In genomic region chr15:80316966-80317634, GRCm38 (mm10) we compare ENCODE assay signal across 17 mouse cellular contexts. TPM values are rescaled to one million over a fixed set of nuclear protein-coding genes. Genes with fewer than 3 reads are reported as not detected.
DNase-seq lines count a peak whose midpoint lies in the region; ATAC-seq lines count a peak whose summit lies in the region.
"Had no signal": no experiment of that assay in that cellular context is flagged by ENCODE, and none has a peak within 500 bp of the region (broad histone marks: within the 10 kb centered on the region; RNA-seq: fewer than 3 reads in every experiment).

No protein-coding gene starts in this region.

- H3K4me2 ChIP-seq in heart, embryonic 12.5 days, result no peak overlapping the region
- H3K4me2 ChIP-seq: embryonic facial prominence, embryonic 12.5 days; forebrain, embryonic 15.5 days; limb, embryonic 15.5 days; lung, embryonic 15.5 days; neural tube, embryonic 13.5 days had no signal

- intact Hi-C loops in heart, postnatal 10 days (cut with DNase I), result no loop called here

- H3K27me3 ChIP-seq in heart, embryonic 12.5 days (replicated peaks), result peaks cover 22% of the 10 kb centered on the region
- H3K27me3 ChIP-seq: embryonic facial prominence, embryonic 12.5 days; forebrain, embryonic 15.5 days; limb, embryonic 15.5 days; lung, embryonic 15.5 days had no signal

- no peak for ATAC-seq in heart, embryonic 12.5 days (ENCODE audit: insufficient number of reproducible peaks, low FRiP score)
- ATAC-seq in erythroblast, adult 5-6 weeks (replicated peaks; ENCODE audit: low FRiP score, poor library complexity, severe bottlenecking), result no peak
- no peak for ATAC-seq in megakaryocyte progenitor cell, adult 5-6 weeks (replicated peaks; ENCODE audit: poor library complexity)
- ATAC-seq: forebrain, embryonic 15.5 days had no signal

- no peak overlapping the region for H3K9ac ChIP-seq in heart, embryonic 12.5 days
- H3K9ac ChIP-seq: embryonic facial prominence, embryonic 12.5 days; forebrain, embryonic 15.5 days; limb, embryonic 15.5 days; lung, embryonic 15.5 days; neural tube, embryonic 13.5 days had no signal

- H3K36me3 ChIP-seq in heart, embryonic 12.5 days, result no peaks in the 10 kb centered on the region
- H3K36me3 ChIP-seq: embryonic facial prominence, embryonic 12.5 days; forebrain, embryonic 15.5 days; limb, embryonic 15.5 days; lung, embryonic 15.5 days; neural tube, embryonic 13.5 days had no signal

- 69% methylated on average over 6 of the region's 6 CpGs for WGBS in heart, embryonic 12.5 days

- DNase-seq in heart, adult 8-10 months (ENCODE audit: low spot score), result peak; percentile 7
- DNase-seq in adipocyte (ENCODE audit: low spot score), result peak; percentile 15
- DNase-seq in cerebellum, adult 11-12 months, result peak; percentile 90
- DNase-seq in heart, postnatal 10 days, result peak; percentile 60 to 66
- no peak for DNase-seq in layer of hippocampus, postnatal 10 days (ENCODE audit: low spot score in 2 of 2)
- DNase-seq: layer of hippocampus, postnatal 36 days; midbrain, embryonic 14.5 days had no signal

- H3K9me3 ChIP-seq in heart, embryonic 12.5 days (replicated peaks), result peaks cover 3% of the 10 kb centered on the region; the same call in 1 of the 2 replicates
- H3K9me3 ChIP-seq: embryonic facial prominence, embryonic 12.5 days; forebrain, embryonic 15.5 days; limb, embryonic 15.5 days; lung, embryonic 15.5 days; neural tube, embryonic 13.5 days had no signal

- H3K27ac ChIP-seq in heart, embryonic 12.5 days (ENCODE audit: poor library complexity, severe bottlenecking), result no peak overlapping the region
- H3K27ac ChIP-seq: embryonic facial prominence, embryonic 12.5 days; forebrain, embryonic 15.5 days; kidney, postnatal 0 days; limb, embryonic 15.5 days; lung, embryonic 15.5 days; neural tube, embryonic 13.5 days had no signal

- H3K4me3 ChIP-seq in heart, embryonic 12.5 days, result no peak overlapping the region
- H3K4me3 ChIP-seq: embryonic facial prominence, embryonic 12.5 days; forebrain, embryonic 15.5 days; limb, embryonic 15.5 days; lung, embryonic 15.5 days; neural tube, embryonic 13.5 days had no signal

- H3K4me1 ChIP-seq in heart, embryonic 12.5 days (replicated peaks), result peaks cover 7% of the 10 kb centered on the region

RNA-seq across cellular contexts. Expression of gene Cacna1i, which starts 30.1 kb away (rescaled TPM):
- under 1 TPM in 3 of 4 experiments, not detected in 1; 0.03 to 0.37 (median 0.14) TPM for total RNA-seq in heart, adult 8-10 months (2022)
- not detected in 2 replicates for polyA plus RNA-seq in heart, embryonic 12.5 days (2016; fragmentation: Nextera tagmentation; extraction: Ambion mirVana)
- total RNA-seq in heart, postnatal 10 days (2021), result under 1 TPM in 1 of 2 experiments, not detected in 1; 0.05 TPM
- total RNA-seq in layer of hippocampus, postnatal 10 days (2021), result 10 to 100 TPM; 36.0 to 38.0 TPM
- total RNA-seq in erythroblast, adult 5-6 weeks (2015; ENCODE audit: low replicate concordance), result not detected in 2 replicates
- total RNA-seq in erythroblast, adult 5-6 weeks (2017; ENCODE audit: low replicate concordance), result not detected in 2 replicates
- not detected in 2 replicates for total RNA-seq in megakaryocyte progenitor cell, adult 5-6 weeks (2015)
- not detected in 2 replicates for total RNA-seq in megakaryocyte progenitor cell, adult 5-6 weeks (2017)
- total RNA-seq: granulocyte monocyte progenitor cell, adult 5-6 weeks had no signal
- polyA plus RNA-seq: kidney, postnatal 0 days; lung, embryonic 15.5 days had no signal

RNA-seq across cellular contexts. Expression of gene Rps19bp1, which starts 53.0 kb away (rescaled TPM):
- 10 to 100 TPM; 13.2 to 16.5 (median 14.6) TPM for total RNA-seq in heart, adult 8-10 months (2022)
- polyA plus RNA-seq in heart, embryonic 12.5 days (2016; fragmentation: Nextera tagmentation; extraction: Ambion mirVana), result 37.9 and 42.4 TPM in 2 replicates
- total RNA-seq in heart, postnatal 10 days (2021), result 10 to 100 TPM; 20.0 to 24.6 TPM
- 10 to 100 TPM; 39.9 to 42.2 TPM for total RNA-seq in layer of hippocampus, postnatal 10 days (2021)
- 15.4 and 16.5 TPM in 2 replicates for total RNA-seq in erythroblast, adult 5-6 weeks (2015; ENCODE audit: low replicate concordance)
- 5.0 and 10.1 TPM in 2 replicates for total RNA-seq in erythroblast, adult 5-6 weeks (2017; ENCODE audit: low replicate concordance)
- total RNA-seq in megakaryocyte progenitor cell, adult 5-6 weeks (2015), result 65.0 and 68.9 TPM in 2 replicates
- total RNA-seq in megakaryocyte progenitor cell, adult 5-6 weeks (2017), result 19.5 and 43.8 TPM in 2 replicates

Comparison
In these comparisons a context has a peak if more than half of its experiments do, and no peak if none do; other contexts are left out.
1. DNase-seq: peak in heart, adult 8-10 months (single experiment), adipocyte (single experiment), cerebellum, adult 11-12 months (single experiment) and heart, postnatal 10 days (2 of 2); none in layer of hippocampus, postnatal 10 days (0 of 2).
2. RNA of gene Cacna1i, which starts 30.1 kb away (total RNA-seq): 36.0 to 38.0 TPM in layer of hippocampus, postnatal 10 days; 0.03 to 0.37 TPM in heart, adult 8-10 months, 0.05 TPM in heart, postnatal 10 days, not detected in erythroblast, adult 5-6 weeks and not detected in megakaryocyte progenitor cell, adult 5-6 weeks; every median in the first group is over 10 times any median in the second.